Mouse (Mus musculus) ES-Bruce4 (cell line): Measurements from ENCODE around the gene Vgf. TPM values are rescaled to one million over a fixed set of nuclear protein-coding genes. Genes with fewer than 3 reads are reported as not detected.

Source experiments
- H3K27ac ChIP-seq: 2 replicates; pipeline ENCODE4 v1.5.1; 2012; ENCODE audit warnings: low read length, inconsistent platforms; ENCODE audit not compliant: insufficient read depth
- H3K27me3 ChIP-seq: 2 replicates; pipeline ENCODE4 v1.6.1; 2012; ENCODE audit warnings: mild to moderate bottlenecking, low read length, inconsistent platforms; ENCODE audit not compliant: control insufficient read depth, poor library complexity, insufficient read depth, severe bottlenecking
- H3K36me3 ChIP-seq: 2 replicates; pipeline ENCODE4 v1.6.1; 2012; ENCODE audit warnings: inconsistent platforms, mild to moderate bottlenecking, low read length, moderate library complexity; ENCODE audit not compliant: control insufficient read depth, poor library complexity, insufficient read depth, severe bottlenecking
- H3K4me1 ChIP-seq: one replicate; pipeline ENCODE4 v1.8.1; 2011; ENCODE audit warnings: low read length; ENCODE audit not compliant: control insufficient read depth, insufficient read depth
- H3K4me3 ChIP-seq: 2 replicates; pipeline ENCODE4 v1.5.1; 2011; ENCODE audit warnings: low read depth, mild to moderate bottlenecking, low read length
- H3K9ac ChIP-seq: 2 replicates; pipeline ENCODE4 v1.6.1; 2012; ENCODE audit warnings: low read depth, mild to moderate bottlenecking, inconsistent platforms; ENCODE audit not compliant: poor library complexity, severe bottlenecking
- H3K9me3 ChIP-seq: replicated peaks from 2 replicates; pipeline ENCODE4 v1.6.1; 2012; ENCODE audit warnings: mild to moderate bottlenecking, low read length, inconsistent platforms; ENCODE audit not compliant: control insufficient read depth, poor library complexity, insufficient read depth, severe bottlenecking
- CTCF ChIP-seq: IDR thresholded peaks from one replicate; pipeline ENCODE4 v1.8.1; 2011; ENCODE audit warnings: low read depth, low read length
- EP300 ChIP-seq: IDR thresholded peaks from 2 replicates; pipeline ENCODE4 v1.6.1; 2011; ENCODE audit warnings: low read depth, low read length; ENCODE audit not compliant: insufficient read depth
- POLR2A ChIP-seq: IDR thresholded peaks from one replicate; pipeline ENCODE4 v1.8.1; 2011; ENCODE audit warnings: low read length; ENCODE audit not compliant: insufficient read depth
- polyA plus RNA-seq: library from polyadenylated mRNA; stranded (reverse); fragments of >200 nt; gene quantifications from 2 replicates; pipeline ENCODE4 v1.2.4, GENCODE M21; 2011; ENCODE audit warnings: low read depth; ENCODE audit not compliant: missing spikeins, insufficient read depth, insufficient read length

Gene Vgf
- polyA plus RNA-seq, 1 experiment = 5.7 TPM

GRCm38 (mm10) chr5:137076191-137076930 is 50.2 kb downstream of the Vgf start:
- Histone ChIP-seq H3K27me3 (no peaks in the 10 kb centered on the region), H3K9ac (no peak overlapping the region), H3K4me3 (no peak overlapping the region), H3K9me3 (no peaks in the 10 kb centered on the region), H3K4me1 (peaks cover 7% of the 10 kb centered on the region), H3K27ac (no peak overlapping the region), H3K36me3 (no peaks in the 10 kb centered on the region)
- no peak for TF ChIP-seq EP300
- TF ChIP-seq CTCF = no peak
- TF ChIP-seq POLR2A = no peak

GRCm38 (mm10) chr5:137077187-137077586 is 51.0 kb downstream of the Vgf start:
- no peak for TF ChIP-seq CTCF
- no peak for TF ChIP-seq POLR2A
- no peak for TF ChIP-seq EP300
- no peaks in the 10 kb centered on the region for H3K27me3 ChIP-seq
- no peak overlapping the region for H3K27ac ChIP-seq
- H3K36me3 ChIP-seq = no peaks in the 10 kb centered on the region
- peaks cover 7% of the 10 kb centered on the region for H3K4me1 ChIP-seq
- H3K9me3 ChIP-seq = no peaks in the 10 kb centered on the region
- H3K4me3 ChIP-seq = no peak overlapping the region
- no peak overlapping the region for H3K9ac ChIP-seq

- Histone ChIP-seq H3K9me3 (no peaks in the 10 kb centered on the region), H3K36me3 (no peaks in the 10 kb centered on the region), H3K4me1 (peaks cover 7% of the 10 kb centered on the region), H3K27ac (no peak overlapping the region), H3K9ac (no peak overlapping the region), H3K27me3 (no peaks in the 10 kb centered on the region), H3K4me3 (no peak overlapping the region)
- TF ChIP-seq EP300 = no peak
- no peak for TF ChIP-seq POLR2A
- no peak for TF ChIP-seq CTCF
Measured at GRCm38 (mm10) chr5:137078041-137078440, 51.8 kb downstream of the Vgf start.

- H3K4me1 ChIP-seq = peaks cover 7% of the 10 kb centered on the region
- H3K9me3 ChIP-seq = no peaks in the 10 kb centered on the region
- no peak overlapping the region for H3K27ac ChIP-seq
- H3K9ac ChIP-seq = no peak overlapping the region
- H3K36me3 ChIP-seq = no peaks in the 10 kb centered on the region
- no peaks in the 10 kb centered on the region for H3K27me3 ChIP-seq
- no peak for TF ChIP-seq POLR2A
- TF ChIP-seq EP300 = no peak
- TF ChIP-seq CTCF = no peak
- H3K4me3 ChIP-seq = no peak overlapping the region
Measured at GRCm38 (mm10) chr5:137078616-137079015, 52.4 kb downstream of the Vgf start.

- Histone ChIP-seq H3K4me1 (peaks cover 3% of the 10 kb centered on the region), H3K27me3 (no peaks in the 10 kb centered on the region), H3K27ac (no peak overlapping the region), H3K4me3 (no peak overlapping the region), H3K9me3 (no peaks in the 10 kb centered on the region), H3K36me3 (no peaks in the 10 kb centered on the region), H3K9ac (no peak overlapping the region)
- TF ChIP-seq CTCF (no peak), POLR2A (no peak), EP300 (no peak)
Measured at GRCm38 (mm10) chr5:137079849-137080248, 53.7 kb downstream of the Vgf start.

Other genes starting within 250 kb of the Vgf start
- gene Col26a1, start 143.2 kb upstream of the Vgf start, polyA plus RNA-seq = 0.52 and 2.2 TPM in 2 replicates
- 9.3 and 10.1 TPM in 2 replicates for gene Ift22, start 118.2 kb upstream of the Vgf start, polyA plus RNA-seq
- gene Fis1, start 73.1 kb upstream of the Vgf start, polyA plus RNA-seq = 87.8 and 97.5 TPM in 2 replicates
- gene Cldn15, start 59.8 kb upstream of the Vgf start, polyA plus RNA-seq = not detected in 2 replicates
- gene Plod3, start 39.4 kb upstream of the Vgf start, polyA plus RNA-seq = 29.3 and 33.9 TPM in 2 replicates
- gene Znhit1, start 38.4 kb upstream of the Vgf start, polyA plus RNA-seq = 26.6 and 27.0 TPM in 2 replicates
- 68.6 and 78.9 TPM in 2 replicates for gene Ap1s1, start 19.7 kb downstream of the Vgf start, polyA plus RNA-seq
- gene Serpine1, start 45.9 kb downstream of the Vgf start, polyA plus RNA-seq = 32.8 and 33.4 TPM in 2 replicates
- 15.2 and 16.1 TPM in 2 replicates for gene Trim56, start 89.8 kb downstream of the Vgf start, polyA plus RNA-seq
- not detected in 2 replicates for gene Muc3, start 122.9 kb downstream of the Vgf start, polyA plus RNA-seq
- gene Muc3a, start 186.0 kb downstream of the Vgf start, polyA plus RNA-seq = 2.2 and 2.5 TPM in 2 replicates